Mouse (Mus musculus) MN1 (cell line): ENCODE results near the gene Ttc4.

Source experiments
- DNase-seq: peaks from one replicate; pipeline ENCODE4 v3.0.0-alpha.2; 2016; ENCODE audit warnings: low spot score

The Ttc4 gene

GRCm38 (mm10) chr4:106614180-106614797 lies 64.5 kb downstream of the Ttc4 start:
- peak; percentile 66 for DNase-seq

DNA sequence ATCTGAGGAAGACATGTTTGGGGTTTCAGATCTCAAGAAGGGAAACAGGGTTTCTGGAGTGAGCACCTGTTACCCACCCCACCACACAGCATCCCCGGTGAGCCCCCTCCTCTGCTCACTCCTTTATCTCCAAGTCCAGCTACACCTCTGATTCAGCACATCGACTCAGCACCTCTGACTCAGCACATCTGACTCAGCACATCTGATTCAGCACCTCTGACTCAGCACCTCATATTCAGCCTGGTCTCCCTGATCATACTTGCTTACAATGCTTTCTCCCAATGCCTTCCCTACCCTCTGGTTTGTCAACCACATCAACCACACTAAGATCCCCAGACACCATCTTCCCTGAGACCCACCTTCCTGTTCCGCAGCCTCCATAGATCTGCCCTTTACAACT lies 65.2 kb downstream of the Ttc4 start:
- peak; percentile 31 for DNase-seq

DNA sequence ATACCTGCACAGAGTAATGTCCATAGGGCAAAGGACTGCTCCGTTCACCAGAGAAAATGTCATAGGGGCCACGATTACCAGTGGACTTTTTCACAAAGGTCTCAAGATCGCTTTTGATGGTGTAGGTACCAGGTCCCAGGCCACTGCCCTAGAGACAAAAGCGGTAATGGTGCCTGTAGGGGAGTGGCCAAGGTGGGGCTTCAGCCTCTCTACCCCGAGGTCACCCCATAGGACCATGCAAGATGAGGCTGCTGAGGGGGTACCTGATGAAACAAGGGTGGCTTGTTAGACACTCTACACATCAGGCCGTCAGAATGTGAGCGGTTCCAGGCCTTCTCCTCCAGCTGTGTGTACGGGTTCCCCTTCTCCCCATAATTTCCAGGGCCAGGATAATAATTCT lies 65.6 kb downstream of the Ttc4 start:
- DNase-seq = no peak
